Mouse (Mus musculus) neural tube, embryonic 12.5 days (tissue): ENCODE measurements at regions not wholly inside any gene's neighbourhood (a gene's known extent, or its start where the extent isn't known, plus 50 kb on each side); places are given as distances from the start of the nearest gene placed in this dataset.
A peak's percentile ranks its signal among the peaks of the same experiment; 100 is the strongest.
"Not testable (repeated sequence)": the region's sequence is repeated elsewhere in the genome, so short reads cannot be mapped to it uniquely, and the experiment has no call there.

Experiments
- ATAC-seq: fragments of 200-750 bp; cut with Nextera tagmentation; 2 replicates; pipeline ENCODE4 v1.8.0; 2017; ENCODE audit warnings: low read depth, mild to moderate bottlenecking, moderate TSS enrichment, moderate library complexity; ENCODE audit not compliant: low FRiP score
- H3K27ac ChIP-seq: fragments of 300-500 bp; sonication (generic); 2 replicates; pipeline ENCODE4 v1.5.1; 2016
- H3K27me3 ChIP-seq: fragments of 300-500 bp; sonication (generic); replicated peaks from 2 replicates; pipeline ENCODE4 v1.6.1; 2016; ENCODE audit warnings: mild to moderate bottlenecking
- H3K36me3 ChIP-seq: fragments of 300-500 bp; sonication (generic); 2 replicates; pipeline ENCODE4 v1.6.1; 2016; ENCODE audit warnings: mild to moderate bottlenecking
- H3K4me1 ChIP-seq: fragments of 300-500 bp; sonication (generic); 2 replicates; pipeline ENCODE4 v1.6.1; 2016
- H3K4me2 ChIP-seq: fragments of 300-500 bp; sonication (generic); replicated peaks from 2 replicates; pipeline ENCODE4 v1.6.1; 2016; ENCODE audit warnings: mild to moderate bottlenecking
- H3K4me3 ChIP-seq: fragments of 300-500 bp; sonication (generic); 2 replicates; pipeline ENCODE4 v1.5.1; 2016
- H3K9ac ChIP-seq: fragments of 300-500 bp; sonication (generic); 2 replicates; pipeline ENCODE4 v1.6.1; 2016; ENCODE audit warnings: mild to moderate bottlenecking
- H3K9me3 ChIP-seq: fragments of 300-500 bp; sonication (generic); 2 replicates; pipeline ENCODE4 v1.6.1; 2016; ENCODE audit warnings: mild to moderate bottlenecking
- WGBS: fragments of 180-500 bp; shearing (Covaris S2); methylation state at CpG from one replicate; pipeline ENCODE4 v1.1.7; 2016; 5-methylcytosine and 5-hydroxymethylcytosine counted together

- not testable (repeated sequence) for H3K4me3 ChIP-seq, ATAC-seq, H3K4me2 ChIP-seq, H3K36me3 ChIP-seq, H3K27ac ChIP-seq, H3K9ac ChIP-seq, H3K9me3 ChIP-seq, H3K4me1 ChIP-seq, H3K27me3 ChIP-seq
- 83% methylated on average over 14 of the region's 14 CpGs for WGBS
Measured at GRCm38 (mm10) chr16:61056175-61056574, 450.8 kb upstream of the Epha6 start.

DNA sequence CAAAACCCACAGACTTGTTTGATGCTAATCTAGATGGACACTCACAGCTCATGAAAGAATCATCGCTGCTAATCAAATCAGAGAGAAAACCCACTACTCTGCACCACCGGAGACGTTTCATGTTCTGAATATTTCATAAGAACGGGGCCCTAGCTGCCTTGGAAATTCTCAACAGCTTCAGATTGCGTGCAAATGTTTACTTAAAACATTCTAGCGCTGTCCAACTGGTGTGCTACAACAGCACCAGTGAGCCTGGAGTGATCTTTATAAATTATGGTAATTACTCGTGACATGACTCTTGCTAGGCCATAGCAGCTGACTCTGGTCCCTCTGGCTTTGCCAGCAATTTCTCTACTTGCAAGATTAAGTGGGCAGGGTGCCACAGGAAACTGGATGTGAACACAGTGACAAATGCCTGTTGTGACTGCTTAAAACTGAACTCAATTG, 435.8 kb upstream of the Epha6 start:
- H3K9me3 ChIP-seq: no peaks in the 10 kb centered on the region
- no peaks in the 10 kb centered on the region for H3K36me3 ChIP-seq
- H3K4me2 ChIP-seq: no peak overlapping the region
- no peak overlapping the region for H3K27ac ChIP-seq
- H3K27me3 ChIP-seq: no peaks in the 10 kb centered on the region
- H3K9ac ChIP-seq: no peak overlapping the region
- ATAC-seq: 0 out of 2 replicates have a peak, but pooled peaks have one; percentile 21
- 69% methylated on average over 7 of the region's 7 CpGs for WGBS
- no peaks in the 10 kb centered on the region for H3K4me1 ChIP-seq
- no peak overlapping the region for H3K4me3 ChIP-seq
